Mouse (Mus musculus) thymus, postnatal 36 days (tissue): Measurements from ENCODE around the gene Nsl1.

Source experiments
- DNase-seq, 2 experiments: peaks; one replicate each; pipeline ENCODE4 v3.0.0; 2022; ENCODE audit warnings: mixed read lengths in 2 of 2

Nsl1 gene

DNA sequence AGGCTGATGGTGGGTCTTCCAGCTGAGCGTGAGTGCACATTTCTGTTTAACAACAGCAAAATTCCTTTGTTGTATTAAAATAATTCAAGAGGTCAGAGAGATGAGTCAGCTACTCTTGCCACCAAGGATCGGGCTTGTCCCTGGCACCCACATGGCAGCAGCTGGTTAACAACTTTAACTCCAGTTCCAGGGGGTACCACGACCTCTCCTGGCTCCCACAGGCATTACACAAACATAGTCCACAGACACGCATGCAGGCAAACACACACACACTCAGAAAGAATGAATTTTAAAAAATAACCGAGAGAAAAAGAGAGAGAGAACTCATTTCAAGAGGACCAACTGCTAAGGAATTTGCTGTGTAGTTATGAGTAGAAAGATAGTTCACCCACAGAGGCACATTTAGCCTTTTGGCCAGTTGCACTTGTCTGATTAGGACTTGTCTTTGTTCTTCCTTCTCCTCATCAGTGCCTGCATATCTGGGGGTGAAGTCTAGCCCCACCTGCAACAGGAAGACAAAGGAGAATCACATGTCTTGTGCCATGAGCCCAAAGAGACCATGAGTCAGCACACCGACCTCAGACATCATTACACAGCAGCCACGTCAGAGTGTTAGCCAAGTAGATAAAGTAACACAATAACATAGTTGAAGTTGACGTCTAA is 7.8 kb upstream of the Nsl1 start:
- no peak for DNase-seq

DNA sequence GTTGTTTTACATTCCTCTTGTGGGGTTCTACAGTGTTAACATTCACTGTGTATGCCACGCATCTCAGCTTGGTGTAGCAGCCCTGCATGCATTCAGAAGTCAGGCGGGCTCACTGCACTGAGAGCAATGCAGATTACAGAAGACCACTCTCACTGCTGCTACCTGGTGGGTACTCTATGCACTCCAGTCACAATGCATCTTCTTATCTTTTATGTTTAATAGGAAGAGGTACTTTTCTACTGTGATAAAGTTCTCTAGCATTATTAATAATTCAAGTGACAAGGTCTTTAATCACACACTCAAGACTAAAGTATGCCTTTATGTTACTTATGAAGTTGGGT is 7.3 kb upstream of the Nsl1 start:
- DNase-seq, result no peak

DNA sequence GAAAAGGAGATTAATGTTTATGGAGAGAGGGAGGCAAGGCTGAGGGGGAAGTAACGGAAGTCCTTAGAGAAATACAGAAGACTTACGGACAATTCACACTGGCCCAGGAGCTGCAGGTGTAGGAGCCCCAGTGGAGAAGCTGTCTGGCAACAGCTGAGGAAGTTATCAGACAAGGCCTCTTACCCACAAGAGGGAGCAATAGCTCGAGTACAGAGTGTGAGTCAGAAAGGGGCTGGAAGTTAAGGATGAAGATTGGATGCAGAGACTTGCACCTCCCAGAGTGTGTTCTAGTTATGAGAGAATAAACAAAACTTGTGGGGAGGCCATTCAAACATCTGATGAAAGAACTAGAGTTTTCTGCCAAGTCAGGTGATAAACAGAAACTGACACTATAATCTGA is 5.4 kb upstream of the Nsl1 start:
- DNase-seq, result no peak

DNA sequence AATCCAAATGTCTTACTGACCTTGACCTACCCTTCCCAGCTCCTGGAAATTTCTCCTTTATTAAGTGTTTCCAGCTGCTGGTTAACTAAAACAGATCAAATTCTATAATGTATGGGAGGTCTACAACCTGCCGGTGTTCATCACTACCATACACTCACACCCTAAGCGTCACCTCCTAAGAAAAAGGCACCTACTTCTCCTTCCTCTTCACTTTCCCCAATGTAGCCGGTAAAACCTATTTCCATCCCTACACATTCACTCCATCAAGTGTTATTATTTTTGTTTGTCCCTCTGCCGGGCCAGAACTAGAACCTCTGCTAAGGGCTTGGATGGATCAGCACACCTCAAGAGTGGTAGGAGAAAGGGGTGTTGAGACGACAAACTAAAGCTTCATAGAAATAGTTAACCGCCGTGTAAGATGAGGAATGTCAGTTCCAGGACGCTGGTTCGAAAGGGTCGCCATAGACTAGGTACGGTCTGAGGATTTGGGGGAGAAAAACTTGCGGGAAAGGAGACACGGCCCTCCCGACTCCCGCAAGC is 501 bp upstream of the Nsl1 start:
- DNase-seq, result no peak

DNA sequence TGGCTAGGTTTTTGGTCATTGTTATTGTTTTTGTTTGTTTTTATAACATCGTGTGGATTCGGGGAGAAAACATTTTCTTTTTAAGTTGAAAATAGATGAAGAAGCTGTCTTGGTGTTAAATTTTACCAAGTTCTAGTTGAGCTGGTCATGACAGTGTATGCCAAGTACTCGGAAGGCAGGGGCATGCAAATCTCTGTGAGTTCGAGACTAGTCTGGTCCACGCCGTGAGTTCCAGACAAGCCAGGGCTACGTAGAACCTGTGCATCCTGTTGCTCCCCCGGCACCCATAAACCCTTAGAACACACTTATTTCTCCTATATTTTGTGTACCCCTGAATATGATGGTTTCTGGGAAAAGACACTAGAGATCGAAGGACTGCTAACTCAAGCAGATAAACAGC is 888 bp downstream of the Nsl1 start:
- DNase-seq, result no peak

GRCm38 (mm10) chr1:191064535-191064934 is 1.7 kb downstream of the Nsl1 start:
- no peak for DNase-seq

DNA sequence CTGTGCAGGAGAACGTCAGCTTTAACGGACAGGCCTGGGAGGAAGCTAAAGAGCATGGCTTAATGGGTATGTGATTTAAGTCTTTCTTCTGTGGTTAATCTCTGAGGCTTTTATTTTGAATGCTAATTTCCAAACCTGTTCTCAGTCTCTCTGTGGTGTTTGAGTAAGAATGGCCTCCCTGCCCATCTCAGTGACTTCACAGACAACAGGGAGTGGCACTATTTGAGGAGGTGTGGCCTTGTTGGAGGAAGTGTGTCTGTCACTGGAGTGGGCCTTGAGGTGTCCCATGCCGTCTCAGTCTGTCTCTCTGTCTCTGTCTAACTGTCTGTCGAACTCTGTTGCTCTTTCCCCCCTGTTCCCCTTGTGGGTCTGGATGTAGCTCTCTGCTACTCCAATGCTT is 2.4 kb downstream of the Nsl1 start:
- DNase-seq, result no peak

DNA sequence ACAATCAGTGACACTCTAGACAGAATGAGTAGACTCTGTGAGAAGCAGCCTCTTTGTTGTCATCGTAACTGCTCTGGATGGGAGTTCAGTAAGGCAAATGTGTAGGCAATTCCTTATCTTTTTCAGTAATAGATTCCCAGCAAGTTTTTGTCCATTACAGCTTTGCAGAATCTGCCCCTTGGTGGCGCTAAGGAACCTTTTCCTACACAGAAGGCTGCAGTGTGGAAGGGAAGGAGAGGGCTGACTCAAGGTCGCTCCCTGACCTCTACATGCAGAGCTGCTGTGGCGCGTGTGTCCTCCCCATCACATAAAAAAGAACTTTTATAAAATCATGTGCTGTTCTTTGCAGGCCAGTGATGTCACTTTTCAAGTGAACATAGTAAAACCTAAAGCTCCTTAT is 5.6 kb downstream of the Nsl1 start:
- no peak for DNase-seq

- DNase-seq, result no peak
These were observed 7.4 kb downstream of the Nsl1 start for GRCm38 (mm10) chr1:191070259-191070658.

DNA sequence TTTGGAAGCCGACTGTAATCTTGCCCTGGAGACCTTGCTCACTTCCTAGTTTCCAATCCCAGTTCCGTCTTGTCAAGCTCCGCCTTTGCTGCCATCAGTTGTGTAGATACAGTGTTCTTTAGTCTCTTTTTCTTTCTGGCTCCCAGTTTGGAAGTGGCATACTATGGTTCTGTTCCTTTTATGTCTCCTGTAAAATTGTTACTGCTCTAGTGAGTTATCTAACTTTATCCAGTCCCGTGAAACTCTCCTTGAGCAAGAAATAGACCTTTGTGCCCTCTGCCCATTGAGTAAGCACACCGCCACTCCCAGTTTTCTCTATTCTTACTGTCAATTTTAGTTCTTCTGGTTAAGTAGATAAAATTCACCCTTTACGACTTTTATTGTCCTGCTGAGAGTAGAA is 8.8 kb downstream of the Nsl1 start:
- DNase-seq, result no peak

DNA sequence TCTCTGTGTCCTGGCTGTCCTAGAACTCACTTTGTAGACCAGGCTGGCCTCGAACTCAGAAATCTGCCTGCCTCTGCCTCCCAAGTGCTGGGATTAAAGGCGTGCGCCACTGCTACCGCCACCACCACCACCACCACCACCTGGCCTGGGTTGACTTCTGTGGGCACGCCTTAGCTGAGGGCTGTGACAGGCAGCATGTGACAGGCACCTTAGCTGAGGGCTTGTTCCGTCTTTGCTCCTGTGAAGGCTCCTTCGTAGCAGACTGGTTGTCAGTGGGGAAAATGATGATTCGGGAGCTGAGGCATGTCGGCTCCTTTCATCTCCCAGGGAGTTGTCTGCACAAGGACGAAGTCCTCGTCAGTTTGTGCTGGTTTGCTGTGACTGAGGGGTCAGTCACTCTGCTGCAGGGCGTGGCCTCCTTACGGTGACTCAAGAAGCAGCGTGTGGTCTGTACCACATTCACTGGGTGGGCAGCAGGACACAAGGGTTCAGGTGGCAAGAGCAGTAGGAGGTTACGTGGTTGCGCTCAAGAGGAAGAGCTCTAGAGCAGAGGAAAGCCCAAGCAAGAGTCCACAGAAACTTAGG is 9.6 kb downstream of the Nsl1 start:
- DNase-seq, result no peak

GRCm38 (mm10) chr1:191073001-191073400 is 10.2 kb downstream of the Nsl1 start:
- DNase-seq, result no peak

DNA sequence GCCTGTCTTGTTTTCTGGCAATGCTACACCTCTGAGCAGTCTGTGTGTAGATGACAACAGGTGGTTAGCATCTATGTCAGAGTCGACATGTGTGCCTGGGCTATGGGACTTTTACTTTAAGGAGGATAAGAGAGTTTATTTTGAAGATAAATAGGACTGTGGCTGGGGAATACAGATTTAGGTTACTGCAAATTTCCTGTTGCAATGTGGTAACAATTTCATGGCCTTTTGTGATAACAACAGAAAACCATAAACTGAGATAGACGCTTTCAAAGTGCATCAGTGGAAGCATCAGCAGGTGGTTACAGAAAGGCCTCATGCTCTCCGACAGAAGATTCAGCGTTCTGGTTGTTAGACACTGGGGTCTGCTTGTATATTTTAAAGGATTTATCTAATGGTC is 10.7 kb downstream of the Nsl1 start:
- DNase-seq, result no peak

DNA sequence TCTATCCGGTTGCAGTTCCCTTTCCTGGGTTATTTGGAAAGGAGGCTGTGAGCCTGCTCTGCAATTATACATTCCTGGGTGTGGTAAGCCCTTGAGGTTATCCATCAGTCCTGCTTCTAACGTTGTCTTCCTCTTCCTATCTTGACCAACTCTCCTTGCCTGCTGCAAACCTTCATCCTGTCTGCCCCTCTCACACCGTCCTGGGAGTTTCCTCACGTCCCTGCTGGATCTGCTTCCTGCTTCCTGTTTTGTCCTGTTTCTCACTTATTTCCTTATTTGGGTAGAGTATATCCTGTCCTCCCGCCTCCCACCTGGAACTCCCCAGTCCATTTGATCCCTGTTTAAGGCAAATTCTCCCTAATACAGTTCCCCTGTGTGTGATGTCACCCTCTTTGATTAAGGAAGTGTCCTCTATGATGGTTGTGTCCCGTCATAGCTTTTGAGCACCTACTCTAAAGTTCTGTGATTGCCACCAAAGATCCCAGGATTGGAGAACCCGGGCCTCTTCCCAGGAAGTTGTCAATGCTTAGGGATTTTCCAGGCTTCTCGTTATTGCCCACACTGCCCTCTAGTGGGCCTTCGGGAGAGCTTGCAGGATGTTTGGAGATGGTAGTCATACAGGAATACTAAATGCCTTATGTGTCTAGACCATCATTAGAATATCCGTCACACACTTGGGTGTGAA is 12.5 kb downstream of the Nsl1 start:
- DNase-seq, result no peak

DNA sequence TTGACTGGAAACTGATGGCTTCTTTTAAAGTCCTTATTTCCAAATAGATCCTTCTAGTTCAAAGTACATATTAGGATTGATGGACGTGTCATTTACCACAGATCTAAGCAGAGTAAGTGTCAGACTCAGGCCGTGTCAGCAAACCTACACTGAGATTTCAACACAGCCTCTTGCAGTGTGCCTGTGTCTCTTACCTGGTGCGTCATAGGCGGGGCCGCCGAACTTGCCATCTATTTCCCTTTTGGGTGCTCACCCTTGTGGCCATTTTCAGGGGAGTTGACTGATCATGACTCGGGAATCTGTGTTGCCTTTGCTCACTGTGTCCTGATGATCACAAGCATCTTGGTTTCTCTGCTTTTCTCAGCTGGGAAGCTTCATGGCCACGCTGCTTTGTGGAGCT is 20.4 kb downstream of the Nsl1 start:
- no peak for DNase-seq

GRCm38 (mm10) chr1:191084951-191085559 is 22.2 kb downstream of the Nsl1 start:
- peak; percentile 39 to 49 for DNase-seq

GRCm38 (mm10) chr1:191085597-191085996 is 22.8 kb downstream of the Nsl1 start:
- no peak for DNase-seq

- DNase-seq, result no peak
These were observed 23.6 kb downstream of the Nsl1 start for GRCm38 (mm10) chr1:191086304-191086878.

DNA sequence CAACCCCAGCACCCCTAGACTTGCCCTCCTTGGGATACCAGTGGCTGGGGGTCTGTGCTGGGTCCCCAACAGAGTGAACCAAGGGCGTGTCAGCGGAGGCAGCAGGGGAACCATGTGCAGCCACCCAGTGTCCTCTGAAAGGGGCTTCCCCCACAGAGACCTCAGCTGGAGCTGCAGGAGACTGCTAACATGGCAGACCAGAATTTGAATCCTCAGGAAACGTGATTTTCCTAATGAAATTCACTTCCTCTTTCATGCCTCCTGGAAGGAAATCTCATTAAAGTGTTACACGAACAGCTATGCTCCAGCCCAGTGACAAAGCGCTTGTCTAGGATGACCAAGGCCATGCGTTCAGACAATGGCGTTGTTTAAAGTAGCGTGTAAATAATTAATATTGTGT is 24.1 kb downstream of the Nsl1 start:
- DNase-seq, result no peak

DNA sequence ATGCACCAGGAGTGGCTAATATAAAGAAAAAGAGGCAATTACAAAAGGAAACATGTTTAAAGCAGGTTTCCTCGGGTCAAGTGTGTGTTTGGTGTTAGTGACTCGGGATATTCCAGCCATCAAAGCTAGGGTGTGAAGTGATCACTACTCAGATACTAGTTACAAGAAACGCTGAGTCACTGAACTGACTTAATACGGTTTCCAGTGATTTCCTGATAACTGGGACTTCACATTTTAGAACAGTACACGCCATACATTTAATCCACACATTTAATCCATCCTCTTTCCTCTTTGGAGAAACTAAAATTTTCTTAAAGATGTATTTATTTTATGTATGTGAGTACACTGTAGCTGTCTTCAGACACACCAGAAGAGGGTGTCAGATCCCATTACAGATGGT is 25.1 kb downstream of the Nsl1 start:
- DNase-seq, result no peak

- DNase-seq, result no peak
These were observed 26.5 kb downstream of the Nsl1 start for GRCm38 (mm10) chr1:191089355-191089754.

DNA sequence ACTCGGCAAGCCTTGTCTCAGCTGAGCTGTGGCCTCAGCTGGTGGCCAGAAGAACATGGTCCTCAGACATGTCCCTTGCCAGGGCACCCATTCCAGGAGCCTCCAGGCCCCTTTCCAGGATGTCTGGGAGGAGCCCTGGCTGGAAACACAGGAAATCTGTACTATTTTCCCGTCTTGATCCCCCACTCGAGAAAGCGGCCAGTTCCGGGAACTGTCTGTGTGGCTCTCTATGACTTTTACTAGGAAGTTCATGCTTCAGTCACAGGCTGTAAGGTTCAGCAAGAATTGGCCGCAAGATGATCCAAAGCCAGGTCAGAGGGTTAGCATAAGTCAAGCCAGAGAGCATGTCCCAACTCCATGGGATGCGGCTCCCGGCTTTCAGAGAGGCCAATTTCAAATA is 29.2 kb downstream of the Nsl1 start:
- no peak for DNase-seq

DNA sequence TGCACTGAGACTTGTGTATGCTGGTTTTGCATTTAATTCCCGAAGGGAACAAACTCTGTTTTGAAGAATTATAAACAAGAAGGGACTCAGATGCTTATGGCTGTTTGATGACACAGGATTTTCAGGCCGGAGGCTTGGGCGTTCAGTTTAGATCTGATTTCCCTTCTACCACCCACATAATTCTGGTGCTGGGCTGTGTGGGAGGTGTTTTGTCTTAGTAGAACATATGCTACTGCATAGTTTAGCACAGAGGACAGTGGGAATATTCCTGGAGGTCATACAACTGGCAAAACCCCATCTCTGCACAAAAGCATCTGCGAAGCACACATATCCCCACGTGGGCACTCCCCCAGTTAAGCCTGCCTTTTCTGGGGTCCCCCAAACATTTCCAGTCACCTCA is 30.8 kb downstream of the Nsl1 start:
- no peak for DNase-seq

- DNase-seq, result no peak
These were observed 32.2 kb downstream of the Nsl1 start for GRCm38 (mm10) chr1:191095019-191095418.
